Mouse (Mus musculus) frontal cortex, adult (tissue): Measurements from ENCODE around the gene Akap13.
A peak's percentile ranks its signal among the peaks of the same experiment; 100 is the strongest.

Source experiments
- ATAC-seq: cut with Nextera tagmentation; 2 replicates; pipeline ENCODE4 v1.9.2; 2017; ENCODE audit warnings: mild to moderate bottlenecking, moderate library complexity, mixed read lengths; ENCODE audit not compliant: low TSS enrichment

Akap13 gene

GRCm38 (mm10) chr7:75455223-75456151 is at the start of gene Akap13:
Akap13 (plus strand) TSS chr7:75455534.
- ATAC-seq: peak; percentile 98

GRCm38 (mm10) chr7:75410641-75411040 is 44.7 kb upstream of the Akap13 start:
- ATAC-seq: no peak

- ATAC-seq: no peak
These were observed 44.1 kb upstream of the Akap13 start for GRCm38 (mm10) chr7:75411226-75411625.

GRCm38 (mm10) chr7:75412011-75412510 is 43.3 kb upstream of the Akap13 start:
- ATAC-seq: peak; percentile 16; the same call in 1 of the 2 replicates

GRCm38 (mm10) chr7:75412568-75412967 is 42.8 kb upstream of the Akap13 start:
- no peak for ATAC-seq

- ATAC-seq: no peak
These were observed 41.4 kb upstream of the Akap13 start for GRCm38 (mm10) chr7:75413903-75414302.

GRCm38 (mm10) chr7:75414316-75414715 is 41.0 kb upstream of the Akap13 start:
- no peak for ATAC-seq

- ATAC-seq: no peak
These were observed 40.0 kb upstream of the Akap13 start for GRCm38 (mm10) chr7:75415166-75415881.

GRCm38 (mm10) chr7:75415882-75416585 is 39.3 kb upstream of the Akap13 start:
- no peak for ATAC-seq

- no peak for ATAC-seq
These were observed 34.4 kb upstream of the Akap13 start for GRCm38 (mm10) chr7:75420927-75421326.

GRCm38 (mm10) chr7:75424121-75424520 is 31.2 kb upstream of the Akap13 start:
- no peak for ATAC-seq

GRCm38 (mm10) chr7:75427322-75427721 is 28.0 kb upstream of the Akap13 start:
- ATAC-seq: no peak

- peak; percentile 41; the same call in 1 of the 2 replicates for ATAC-seq
These were observed 26.4 kb upstream of the Akap13 start for GRCm38 (mm10) chr7:75428913-75429312.

- ATAC-seq: no peak
These were observed 24.8 kb upstream of the Akap13 start for GRCm38 (mm10) chr7:75430550-75430949.

- no peak for ATAC-seq
These were observed 24.3 kb upstream of the Akap13 start for GRCm38 (mm10) chr7:75431043-75431442.

- ATAC-seq: no peak
These were observed 23.3 kb upstream of the Akap13 start for GRCm38 (mm10) chr7:75432046-75432445.

- no peak for ATAC-seq
These were observed 18.7 kb upstream of the Akap13 start for GRCm38 (mm10) chr7:75436413-75437174.

- ATAC-seq: no peak
These were observed 15.8 kb upstream of the Akap13 start for GRCm38 (mm10) chr7:75439570-75439969.

GRCm38 (mm10) chr7:75440241-75440640 is 15.1 kb upstream of the Akap13 start:
- ATAC-seq: no peak

- no peak for ATAC-seq
These were observed 13.4 kb upstream of the Akap13 start for GRCm38 (mm10) chr7:75441947-75442346.
